Mouse (Mus musculus) thymus, adult 2 months (tissue): ENCODE results near the gene Dscam.

Experiments
- CTCF ChIP-seq: fragments of 200-500 bp; IDR thresholded peaks from 2 replicates; pipeline ENCODE4 v1.5.1; 2012; ENCODE audit warnings: mild to moderate bottlenecking, control low read depth, low read length, moderate library complexity, borderline replicate concordance; ENCODE audit not compliant: control insufficient read depth, poor library complexity, insufficient read depth; ENCODE audit errors: extremely low read depth
- POLR2A ChIP-seq: fragments of 200-500 bp; IDR thresholded peaks from 2 replicates; pipeline ENCODE4 v1.6.1; 2012; ENCODE audit warnings: mild to moderate bottlenecking, low read length, control low read depth, moderate library complexity; ENCODE audit not compliant: control insufficient read depth, poor library complexity, insufficient read depth; ENCODE audit errors: extremely low read depth

DNA sequence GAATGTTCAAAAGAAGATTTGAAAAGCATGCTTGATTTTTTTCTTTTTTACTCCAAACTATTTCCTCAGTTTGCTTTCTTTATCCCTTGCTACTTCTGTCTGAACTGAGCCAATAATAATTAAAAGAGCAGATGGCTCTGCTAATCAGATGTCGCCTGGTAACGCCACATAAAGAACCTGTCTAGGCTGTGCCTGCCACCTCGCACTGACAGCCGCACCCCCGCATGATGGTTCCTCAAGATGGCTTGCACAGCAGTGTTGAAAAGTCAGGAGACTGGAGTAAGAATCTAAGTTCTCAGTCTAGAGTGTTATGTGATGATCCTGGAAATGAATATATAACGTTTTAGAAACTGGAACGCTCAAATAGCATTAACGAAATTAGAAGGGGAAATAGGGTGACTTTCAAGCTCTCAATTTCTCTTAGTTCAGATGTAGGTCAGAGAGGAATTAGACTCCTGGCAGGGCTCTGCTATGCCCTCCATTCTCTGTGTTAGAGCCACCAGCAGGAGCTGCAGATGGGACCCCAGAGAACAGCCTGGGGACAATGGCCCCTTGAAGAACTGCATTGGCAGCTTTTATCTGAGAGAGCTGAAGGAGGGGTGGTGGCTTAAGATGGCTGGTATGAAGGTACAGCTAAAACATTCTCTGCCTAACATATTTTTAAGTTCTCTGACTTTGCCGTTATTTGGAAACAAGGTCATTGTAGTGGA lies 326.7 kb downstream of the Dscam start:
- no peak for TF ChIP-seq POLR2A
- TF ChIP-seq CTCF = no peak
